Mouse (Mus musculus): Measurements from ENCODE around the gene Lrrn2.

The Lrrn2 gene

DNA sequence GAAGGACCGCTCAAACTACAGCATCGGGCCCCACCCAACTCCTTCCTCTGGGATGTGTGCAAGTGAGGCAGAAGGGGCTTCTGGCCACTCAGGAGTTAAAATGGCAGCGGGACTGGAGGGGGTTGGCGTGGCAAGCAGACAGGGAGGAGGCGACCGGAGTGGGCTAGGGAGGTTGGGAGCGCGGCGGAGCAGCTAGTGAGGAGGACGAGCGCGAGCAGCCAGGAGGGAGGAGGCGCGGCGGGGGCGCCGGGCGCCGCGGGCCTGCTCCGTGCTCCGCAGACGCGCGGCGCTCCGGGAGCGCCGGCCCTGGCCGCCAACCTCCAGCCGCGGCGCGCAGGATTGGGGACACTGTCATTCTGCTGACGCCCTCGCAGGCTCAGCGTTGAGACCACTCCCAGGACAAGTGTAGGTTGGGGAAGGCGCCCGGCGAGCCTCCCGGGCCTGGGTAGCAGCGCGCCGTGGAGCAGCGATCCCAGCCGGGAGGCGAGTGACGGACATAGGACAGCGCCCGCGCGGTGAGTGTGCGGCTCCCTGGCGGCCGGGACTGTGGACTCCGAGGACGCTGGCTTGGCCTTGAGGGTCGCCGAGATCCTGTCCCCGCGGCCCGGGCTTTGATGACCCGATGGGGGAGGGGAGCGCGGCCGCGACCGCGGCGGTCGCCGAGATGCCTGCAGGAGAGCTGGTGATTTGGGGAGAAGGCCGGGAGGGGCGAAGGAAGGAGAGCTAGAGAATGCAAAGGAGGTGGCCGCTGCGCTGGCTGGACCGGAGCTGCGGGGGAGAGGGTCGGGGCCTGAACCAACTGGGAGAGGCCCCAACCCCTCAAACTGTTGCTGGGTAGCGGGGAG is at the start of gene Lrrn2:
Gene Lrrn2, plus strand, starts transcription at position 113 of the 845 bp plus-strand sequence.
- DNase-seq (ENCODE audit: low spot score): peak; percentile 8

DNA sequence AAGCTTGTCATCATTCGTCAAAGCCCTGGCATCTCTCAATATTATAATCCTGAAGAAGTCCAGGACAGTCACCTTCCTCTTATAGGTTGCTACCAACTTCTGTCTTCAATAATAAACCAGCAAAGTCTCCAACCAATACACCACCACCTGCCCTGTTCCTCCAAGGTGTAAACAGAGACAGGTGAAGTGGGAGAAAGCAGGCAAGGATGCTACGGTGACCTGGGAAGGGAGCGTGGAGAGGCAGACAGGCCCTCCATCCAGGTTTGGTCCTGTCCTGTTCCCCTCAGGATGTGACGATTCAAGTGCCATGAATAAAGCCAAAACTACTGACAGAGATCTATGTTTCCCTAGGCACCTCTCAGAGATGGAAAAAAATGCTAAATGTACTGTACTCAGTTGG is 48.1 kb upstream of the Lrrn2 start:
- no peak for DNase-seq (ENCODE audit: low spot score)

DNA sequence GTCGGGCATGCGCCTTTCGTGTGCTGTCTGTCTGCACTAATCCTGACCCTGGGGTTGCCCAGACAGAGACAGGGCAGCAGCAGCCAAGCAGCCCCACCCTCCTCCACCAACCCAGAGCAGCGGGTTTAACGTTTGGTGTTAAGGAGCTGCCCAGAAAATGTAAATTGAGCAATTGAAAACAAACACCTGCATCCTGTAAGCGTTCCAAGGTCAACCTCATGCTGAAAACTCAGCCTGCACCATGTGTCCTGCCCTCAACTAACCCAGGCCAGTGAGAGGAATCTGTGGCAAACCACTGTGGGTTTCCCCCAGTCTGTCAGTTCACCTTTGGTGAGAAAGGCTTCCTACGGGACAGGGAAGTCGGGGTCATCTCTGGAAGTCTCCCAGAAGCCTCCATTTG is 46.0 kb upstream of the Lrrn2 start:
- DNase-seq (ENCODE audit: low spot score): no peak

DNA sequence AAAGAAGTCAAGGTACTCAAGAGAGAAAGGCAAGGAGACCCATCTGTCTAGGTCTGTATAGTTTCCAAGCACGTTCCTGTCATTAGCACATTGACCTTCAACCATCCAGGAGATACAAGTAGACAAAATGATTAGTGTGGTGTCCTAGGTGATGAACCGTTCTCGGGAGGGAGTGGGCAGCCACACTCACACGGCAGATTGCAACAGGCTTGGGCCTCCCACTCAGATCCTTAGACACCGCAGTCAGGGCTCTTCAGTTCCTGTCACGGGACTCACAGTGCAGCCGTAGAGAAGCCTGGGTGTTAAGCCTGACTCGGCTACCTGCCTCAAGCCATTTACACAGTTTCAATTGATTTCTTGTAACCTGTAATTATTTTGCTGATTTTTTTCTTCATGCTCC is 43.2 kb upstream of the Lrrn2 start:
- no peak for DNase-seq (ENCODE audit: low spot score)

DNA sequence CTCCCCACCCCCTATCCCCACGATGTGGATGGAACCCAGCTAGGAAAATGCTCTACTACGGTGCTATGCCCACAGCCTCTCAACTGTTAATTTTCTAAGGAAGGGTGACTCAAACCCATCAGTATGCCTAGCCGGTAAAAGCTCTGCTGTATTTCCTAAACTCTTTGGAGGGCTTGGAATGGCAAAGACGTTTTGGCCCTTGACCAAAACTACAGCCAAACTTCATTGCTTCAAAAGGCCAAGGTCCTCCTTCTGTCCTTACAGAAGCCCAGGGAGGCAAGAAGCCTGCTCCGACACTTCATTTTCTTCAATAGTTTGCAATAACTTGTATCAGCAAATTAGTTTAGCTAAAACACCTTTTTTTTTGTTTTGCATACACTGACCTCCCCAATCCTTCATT is 42.4 kb upstream of the Lrrn2 start:
- DNase-seq (ENCODE audit: low spot score): no peak

DNA sequence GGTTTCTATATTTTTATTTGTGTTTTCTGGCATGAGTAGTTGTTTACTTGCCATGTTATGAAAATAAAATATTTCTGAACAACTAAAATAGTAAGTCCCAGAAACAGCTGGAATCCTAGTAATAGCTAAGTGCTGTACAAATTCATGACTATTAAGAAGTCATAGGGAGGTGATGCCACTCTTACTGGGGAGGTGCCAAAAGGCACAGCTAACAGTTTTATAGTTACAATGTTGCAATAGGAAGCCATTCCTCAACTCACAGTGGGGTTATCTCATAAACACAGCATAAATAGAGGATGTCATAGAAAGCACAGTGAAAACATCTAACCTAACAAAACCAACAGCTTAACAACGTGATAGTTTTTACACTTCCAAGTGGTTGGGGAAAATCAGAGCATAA is 41.7 kb upstream of the Lrrn2 start:
- no peak for DNase-seq (ENCODE audit: low spot score)

DNA sequence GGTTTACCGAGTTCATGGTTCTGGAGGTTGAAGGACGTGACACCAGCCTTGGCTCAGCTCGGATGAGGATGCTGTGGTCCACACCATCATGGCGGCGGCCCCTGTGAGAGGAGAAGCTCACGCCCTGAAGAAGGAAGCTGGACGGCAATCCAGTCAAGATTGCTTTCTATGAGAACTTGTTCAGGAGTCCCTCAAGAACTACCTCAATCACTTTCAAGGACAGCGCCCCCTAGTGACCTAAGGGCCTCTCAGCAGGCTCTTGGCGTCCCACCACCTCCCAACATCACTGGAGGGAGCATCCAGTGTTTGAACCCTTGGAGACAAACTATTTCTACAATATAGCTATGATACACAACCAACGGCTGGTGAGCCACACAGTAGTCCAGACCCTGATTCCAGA is 36.5 kb upstream of the Lrrn2 start:
- no peak for DNase-seq (ENCODE audit: low spot score)

DNA sequence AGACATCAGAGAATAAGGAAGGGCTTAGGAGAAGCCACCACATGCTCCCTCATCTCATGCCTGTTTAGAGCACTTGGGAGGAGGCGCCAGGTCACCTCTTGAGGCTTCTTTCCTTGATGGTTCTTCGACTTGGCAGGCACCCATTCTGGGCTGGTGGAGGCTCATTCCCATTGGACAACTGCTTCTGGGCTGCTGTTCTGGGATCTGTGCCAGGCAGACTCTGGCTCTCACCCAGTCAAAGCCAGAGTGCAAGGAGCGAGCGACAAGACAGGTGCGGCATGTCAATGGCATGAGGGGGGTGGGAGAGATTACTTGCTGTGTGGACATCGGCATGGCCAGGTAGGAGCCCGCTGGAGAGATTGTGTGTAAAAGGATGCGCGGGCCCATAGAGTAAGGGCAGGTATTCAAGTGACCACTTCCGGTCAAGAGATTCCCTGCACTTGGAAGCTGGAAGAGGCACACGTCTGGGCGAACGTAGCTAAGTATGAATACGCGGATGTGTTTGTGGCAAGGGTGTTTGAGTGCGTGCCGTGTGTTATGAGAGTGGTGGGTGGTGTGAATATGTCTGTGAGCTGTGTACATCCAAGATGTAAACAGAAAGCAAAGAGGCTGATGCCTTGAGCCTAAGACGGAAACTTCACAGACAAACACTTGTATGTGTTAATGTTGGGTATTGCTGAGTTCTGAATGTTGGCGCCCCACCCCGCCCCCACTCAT is 35.8 kb upstream of the Lrrn2 start:
- peak; percentile 31 for DNase-seq (ENCODE audit: low spot score)

DNA sequence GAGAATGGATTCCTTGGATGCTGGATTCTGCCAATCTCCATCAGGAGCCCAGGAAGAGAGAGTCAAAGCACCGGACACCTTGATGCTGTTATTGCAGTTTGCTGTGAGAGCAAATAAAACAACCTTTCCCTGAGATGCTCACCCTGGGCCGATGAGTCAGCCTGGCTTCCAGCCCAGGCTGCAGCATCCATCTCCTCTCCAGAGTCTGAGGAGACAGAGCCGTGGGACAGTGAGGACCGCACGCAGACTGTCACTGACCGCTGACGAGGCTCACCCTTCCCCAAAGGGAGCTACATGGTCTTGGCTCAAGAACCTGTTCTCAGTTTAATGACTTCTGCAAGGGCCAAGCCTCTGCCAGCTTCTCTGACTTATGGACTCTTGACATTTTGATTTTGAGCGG is 34.3 kb upstream of the Lrrn2 start:
- DNase-seq (ENCODE audit: low spot score): no peak

DNA sequence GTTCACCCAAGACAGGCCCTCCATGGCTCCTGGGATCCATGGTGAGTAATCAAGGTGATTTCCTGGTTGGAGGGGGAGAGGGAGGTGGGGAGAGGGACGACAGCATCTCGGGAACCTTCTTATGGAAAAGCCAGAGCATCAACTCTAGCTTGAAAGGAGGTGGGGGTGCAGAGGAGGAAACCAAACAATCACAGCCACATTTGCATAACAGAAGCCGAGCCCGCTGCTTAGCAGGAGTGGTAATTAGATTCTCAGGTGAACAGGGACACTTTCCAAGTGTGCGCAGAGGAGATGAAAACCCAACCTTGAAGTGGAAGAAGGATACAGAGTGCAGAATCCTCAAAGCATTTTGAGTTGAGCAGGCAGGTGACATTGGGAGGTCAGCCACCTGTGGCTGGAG is 29.3 kb upstream of the Lrrn2 start:
- no peak for DNase-seq (ENCODE audit: low spot score)

DNA sequence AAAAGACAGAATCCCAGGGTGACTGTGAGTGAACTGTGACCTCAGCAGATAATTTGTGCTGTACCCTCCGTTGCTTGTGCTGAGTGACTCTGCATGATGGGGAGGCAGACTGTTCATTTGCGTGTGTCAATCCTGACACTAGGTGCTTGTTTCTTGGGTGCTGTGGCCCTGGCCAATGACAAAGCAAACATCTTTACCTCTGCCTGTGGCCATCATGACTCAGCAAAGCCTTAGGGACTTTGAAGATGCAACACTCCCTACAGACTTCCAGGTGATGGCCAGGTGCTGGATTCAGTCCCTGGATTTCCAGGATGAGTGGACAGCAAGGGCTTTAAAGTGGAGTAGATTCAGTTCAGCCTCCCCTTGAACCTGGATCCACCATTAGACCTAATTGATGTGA is 28.8 kb upstream of the Lrrn2 start:
- no peak for DNase-seq (ENCODE audit: low spot score)

DNA sequence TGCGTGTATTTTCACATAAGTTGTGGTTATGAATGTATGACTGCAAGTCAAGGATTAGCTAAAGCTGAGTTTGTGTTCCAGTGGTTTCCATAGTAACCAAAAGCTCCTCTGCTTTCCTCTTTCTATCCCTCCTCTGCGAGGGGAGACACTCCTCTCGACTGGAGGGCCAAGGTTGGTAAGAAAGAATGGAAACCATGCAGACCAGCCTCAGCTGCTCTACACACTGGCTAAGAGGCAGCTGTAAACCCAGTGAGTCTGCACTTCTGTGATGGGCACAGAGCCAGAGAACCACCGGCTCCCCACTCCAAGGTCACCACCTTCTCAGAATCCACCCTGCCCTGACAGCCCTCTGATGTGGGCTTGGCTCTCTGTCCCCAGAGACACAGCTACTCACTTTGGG is 28.3 kb upstream of the Lrrn2 start:
- DNase-seq (ENCODE audit: low spot score): peak; percentile 27

DNA sequence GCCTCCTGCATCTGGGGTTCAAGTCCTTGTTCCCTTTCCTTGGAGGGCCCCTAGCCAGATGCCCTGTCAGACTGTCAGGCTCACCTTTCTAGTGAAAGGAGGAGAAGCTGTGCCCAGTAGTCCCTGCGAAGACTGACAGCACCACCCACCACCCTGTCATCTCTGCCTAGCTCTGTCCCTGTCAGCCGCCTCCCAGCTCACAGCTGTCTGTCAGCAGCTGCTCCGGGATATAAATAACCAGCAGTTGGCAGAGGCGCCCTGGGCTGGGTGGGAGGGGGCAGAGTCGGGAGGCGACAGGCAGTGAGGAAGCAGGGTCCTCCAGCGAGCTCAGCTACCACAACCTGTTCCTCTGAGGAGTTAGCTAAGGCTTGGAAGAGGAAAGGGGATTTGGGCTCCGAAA is 26.8 kb upstream of the Lrrn2 start:
- DNase-seq (ENCODE audit: low spot score): no peak

DNA sequence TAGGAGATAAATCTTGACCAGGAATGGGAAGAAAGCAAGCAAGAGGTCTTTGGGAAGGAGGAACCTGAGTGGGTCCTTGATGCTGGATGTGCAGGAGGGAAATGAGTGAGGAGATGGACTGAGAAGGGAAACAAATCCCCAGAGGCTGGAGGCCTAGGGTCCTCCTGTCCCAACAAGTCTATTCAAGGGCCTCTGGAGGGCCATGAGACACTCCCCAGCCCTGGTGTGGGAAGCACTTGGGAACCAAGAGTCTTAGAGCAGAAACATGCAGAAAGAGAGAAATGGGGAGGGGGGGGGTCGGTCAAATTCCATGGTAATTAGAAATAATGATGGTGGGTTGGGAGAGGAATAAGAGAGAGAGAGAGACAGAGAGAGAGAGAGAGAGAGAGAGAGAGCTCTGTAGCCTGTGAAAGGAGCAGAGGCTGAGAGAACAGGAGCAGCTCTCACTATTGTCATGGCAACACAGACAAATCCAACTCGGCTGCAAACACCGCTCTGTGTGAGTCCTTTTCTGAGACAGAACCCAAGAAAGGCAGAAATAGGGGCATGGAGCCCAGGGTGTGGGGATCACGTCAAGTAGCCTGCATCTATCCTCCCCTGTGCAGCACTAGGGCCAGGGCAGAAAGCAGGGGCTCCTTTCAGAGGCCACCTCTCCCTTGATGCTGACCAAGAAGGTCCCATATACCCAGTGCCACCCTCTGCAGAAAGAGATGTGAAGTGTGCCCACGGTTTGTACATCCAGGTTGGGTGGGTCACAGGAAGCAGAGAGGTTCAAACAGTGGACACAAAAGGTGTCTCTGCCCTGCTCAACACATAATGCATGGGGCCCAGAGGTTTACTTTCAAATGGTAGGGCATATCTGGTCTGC is 21.3 kb upstream of the Lrrn2 start:
- no peak for DNase-seq (ENCODE audit: low spot score)

DNA sequence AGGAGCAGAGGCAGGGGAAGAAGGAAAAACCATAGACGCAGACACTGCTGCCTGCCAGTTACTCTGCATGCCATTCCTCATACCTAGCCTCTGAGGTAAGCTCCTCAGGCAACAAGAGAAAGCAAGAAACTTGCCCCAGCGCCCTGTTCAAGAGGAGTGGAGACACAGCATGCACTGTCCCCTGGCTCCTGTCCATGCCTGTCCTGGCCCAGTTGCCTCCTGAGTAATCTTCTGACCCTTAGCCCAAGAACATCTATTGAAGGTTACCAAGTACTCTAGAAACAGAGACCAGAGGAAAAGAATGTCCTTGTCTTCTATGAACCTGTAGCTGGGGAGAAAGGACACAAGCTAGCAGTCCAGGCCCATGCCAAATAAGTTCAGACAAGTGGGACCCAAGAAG is 15.9 kb upstream of the Lrrn2 start:
- DNase-seq (ENCODE audit: low spot score): no peak

DNA sequence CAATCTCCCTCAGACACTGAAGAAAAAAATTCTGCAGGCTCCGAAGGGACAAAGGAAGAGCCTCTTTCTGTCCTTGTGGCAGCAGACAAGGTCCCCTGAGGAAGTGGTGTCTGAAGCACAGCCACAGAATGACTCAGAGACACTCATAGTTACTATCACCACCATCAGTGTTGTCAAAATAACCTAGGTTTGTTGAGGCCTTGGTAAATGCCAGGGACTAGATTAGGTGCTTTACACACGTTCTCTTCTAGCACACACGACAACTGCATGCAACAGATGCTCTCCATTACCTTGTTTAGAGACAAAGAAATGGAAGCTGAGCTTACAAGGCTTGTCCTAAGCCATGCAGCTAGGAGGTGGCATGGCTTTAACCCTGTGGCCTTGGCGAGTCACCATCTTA is 14.5 kb upstream of the Lrrn2 start:
- no peak for DNase-seq (ENCODE audit: low spot score)

DNA sequence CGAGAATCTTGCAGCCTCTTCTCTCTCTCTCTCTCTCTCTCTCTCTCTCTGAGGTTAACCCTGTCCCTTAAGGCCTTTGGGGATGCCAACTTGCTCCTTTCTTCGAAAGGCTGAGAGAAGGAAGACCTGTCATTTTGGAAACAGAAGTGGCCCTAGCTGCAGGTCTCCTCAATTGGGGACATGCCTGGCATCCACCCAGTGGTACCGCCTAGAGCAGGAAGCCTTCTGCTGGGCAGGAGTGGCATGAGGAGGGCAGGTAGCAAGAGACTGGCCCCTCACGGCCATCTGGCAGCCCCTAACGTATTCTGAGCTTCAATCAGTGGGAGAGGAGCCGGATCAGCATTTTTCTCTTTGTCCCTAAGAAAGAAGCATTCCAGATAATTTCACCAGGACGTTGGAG is 9.7 kb upstream of the Lrrn2 start:
- no peak for DNase-seq (ENCODE audit: low spot score)

DNA sequence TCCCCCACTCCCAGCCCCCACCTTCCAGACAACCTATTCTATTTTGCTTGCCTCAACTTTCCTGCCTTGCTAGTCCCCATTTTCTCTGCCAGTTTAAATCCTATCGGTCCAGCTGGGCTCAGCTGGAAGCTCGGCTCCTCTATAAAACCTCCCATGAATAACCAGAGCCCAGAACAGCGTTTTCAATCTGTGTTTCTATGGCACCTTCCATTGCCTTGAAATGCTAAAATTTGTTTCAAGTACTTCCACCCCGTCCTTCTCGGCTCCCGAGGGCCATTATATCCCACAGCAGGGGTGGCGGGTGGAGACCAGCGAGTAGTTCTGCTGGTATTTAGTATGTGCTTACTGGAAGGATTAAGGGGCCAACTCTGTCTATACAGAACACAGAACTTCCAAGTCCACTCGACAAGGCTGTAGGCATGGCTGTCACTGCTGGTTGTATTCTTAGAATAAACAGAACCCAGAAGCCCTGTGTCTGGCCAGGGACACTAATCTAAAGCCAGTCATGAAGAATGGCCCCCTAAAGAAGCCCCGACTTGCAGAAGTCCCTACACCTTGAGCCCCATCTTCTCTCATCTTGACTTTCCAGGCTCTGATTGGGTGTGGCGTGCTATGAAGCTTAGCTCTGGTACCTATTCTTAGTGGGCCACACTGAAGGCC is 992 bp upstream of the Lrrn2 start:
- no peak for DNase-seq (ENCODE audit: low spot score)

DNA sequence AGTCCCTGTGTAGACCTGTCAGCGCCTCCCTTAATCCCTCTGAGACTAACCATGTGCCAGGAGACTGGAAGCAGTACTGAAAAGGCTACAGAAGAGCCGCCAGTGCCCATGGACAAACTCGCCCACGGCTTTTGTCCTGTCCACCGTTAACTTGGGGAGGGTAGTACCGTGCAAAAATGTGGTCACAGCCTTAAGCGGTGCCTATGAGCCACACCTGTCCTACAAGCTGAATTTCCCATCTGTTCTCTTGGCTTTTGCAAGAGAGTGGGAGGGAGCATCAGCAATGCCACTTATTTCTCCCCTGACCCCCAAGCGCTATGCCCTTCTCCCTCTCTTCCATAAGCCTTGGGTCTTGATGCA is 292 bp upstream of the Lrrn2 start:
- no peak for DNase-seq (ENCODE audit: low spot score)

DNA sequence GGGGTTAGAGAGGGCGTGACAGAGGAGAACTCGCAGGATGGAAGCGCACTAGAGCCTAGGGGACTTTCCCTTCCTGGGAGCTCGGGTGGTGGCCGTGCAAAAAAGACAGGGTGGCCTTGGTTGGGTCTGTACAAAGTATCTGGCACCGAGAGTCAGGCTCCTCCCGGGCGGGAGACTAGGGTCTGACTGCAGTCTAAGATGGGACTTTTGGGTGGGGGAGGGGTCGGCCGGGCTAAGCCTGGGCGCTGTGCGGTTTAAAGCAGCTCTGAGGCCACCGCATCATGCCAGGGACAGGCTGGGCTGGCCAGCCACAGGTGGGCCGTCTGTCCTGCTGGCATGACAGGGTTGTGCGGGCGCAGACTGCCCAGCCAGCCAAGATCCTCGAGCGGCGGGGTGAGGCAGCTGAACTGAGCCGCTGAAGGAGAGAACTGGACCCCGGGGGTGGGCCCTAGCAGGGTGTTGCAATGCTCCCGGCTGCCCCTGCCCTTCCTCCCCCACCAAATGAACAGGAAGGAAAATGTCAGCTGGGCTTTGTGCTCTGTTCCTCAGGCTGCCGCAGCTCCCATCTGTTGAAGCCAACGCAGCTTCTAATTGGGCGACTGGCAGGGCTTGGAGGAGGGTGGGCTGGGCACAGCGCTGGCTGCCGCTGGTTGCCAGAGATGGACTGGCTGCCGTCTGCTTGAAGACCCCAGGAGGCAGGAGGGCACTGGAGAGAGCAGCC is 1.1 kb downstream of the Lrrn2 start:
- no peak for DNase-seq (ENCODE audit: low spot score)

DNA sequence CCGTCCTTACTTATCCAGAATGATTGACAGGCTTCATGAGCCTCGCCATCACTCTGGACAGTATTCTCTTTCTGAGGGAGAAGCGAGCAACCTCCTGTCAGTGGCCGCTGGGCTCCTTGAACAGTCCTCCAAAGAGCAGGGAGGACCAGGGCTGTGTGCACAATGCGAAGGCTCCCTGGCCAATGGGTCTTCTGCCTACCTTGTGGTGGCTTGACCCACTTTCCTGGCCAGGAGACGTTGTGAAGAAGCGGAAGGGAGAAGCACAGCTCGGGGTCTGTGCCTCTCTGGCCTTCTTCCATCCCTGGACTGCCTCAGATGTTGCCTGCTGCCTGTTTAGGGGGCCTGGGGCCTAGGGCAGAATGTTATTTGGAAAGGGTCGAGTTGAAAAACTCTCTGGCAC is 1.8 kb downstream of the Lrrn2 start:
- no peak for DNase-seq (ENCODE audit: low spot score)

DNA sequence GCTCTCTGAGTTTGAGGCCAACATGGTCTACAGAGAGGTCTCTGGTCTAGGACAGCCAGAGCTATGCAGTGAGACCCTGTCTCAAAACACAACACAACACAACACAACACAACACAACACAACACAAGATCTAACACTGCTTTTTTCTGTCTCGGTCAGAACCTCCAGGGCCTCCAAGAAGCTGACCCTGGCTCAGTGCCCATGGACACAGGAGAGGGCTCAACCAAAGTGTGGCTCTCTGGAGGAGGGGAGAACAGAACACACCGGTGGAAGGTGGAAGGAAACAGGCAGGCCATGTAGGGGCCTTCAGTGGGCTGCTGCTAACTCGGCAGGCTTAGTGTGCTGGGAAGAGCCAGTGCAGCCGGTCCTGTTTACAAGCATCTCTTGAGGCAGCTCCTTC is 5.6 kb downstream of the Lrrn2 start:
- no peak for DNase-seq (ENCODE audit: low spot score)
